Mouse (Mus musculus) neural tube, embryonic 14.5 days (tissue): ENCODE measurements around the gene Gm21863. TPM values are rescaled to one million over a fixed set of nuclear protein-coding genes. Genes with fewer than 3 reads are reported as not detected.
A peak's percentile ranks its signal among the peaks of the same experiment; 100 is the strongest.
"Not testable (repeated sequence)": the region's sequence is repeated elsewhere in the genome, so short reads cannot be mapped to it uniquely, and the experiment has no call there.

Experiments
- ATAC-seq: fragments of 200-750 bp; cut with Nextera tagmentation; 2 replicates; pipeline ENCODE4 v1.8.0; 2017; ENCODE audit warnings: low read depth, mild to moderate bottlenecking, moderate TSS enrichment, moderate library complexity
- H3K27ac ChIP-seq: fragments of 300-500 bp; sonication (generic); 2 replicates; pipeline ENCODE4 v1.5.1; 2014; ENCODE audit warnings: low read depth, mild to moderate bottlenecking, control low read depth, low read length, moderate library complexity, mixed read lengths
- H3K27me3 ChIP-seq: fragments of 300-500 bp; sonication (generic); 2 replicates; pipeline ENCODE4 v1.6.1; 2014; ENCODE audit warnings: low read length; ENCODE audit not compliant: control insufficient read depth, insufficient read depth
- H3K36me3 ChIP-seq: fragments of 300-500 bp; sonication (generic); 2 replicates; pipeline ENCODE4 v1.6.1; 2014; ENCODE audit warnings: low read length, mixed read lengths; ENCODE audit not compliant: control insufficient read depth, insufficient read depth
- H3K4me1 ChIP-seq: fragments of 300-500 bp; sonication (generic); 2 replicates; pipeline ENCODE4 v1.6.1; 2014; ENCODE audit warnings: low read length; ENCODE audit not compliant: control insufficient read depth, insufficient read depth
- H3K4me2 ChIP-seq: fragments of 300-500 bp; sonication (generic); 2 replicates; pipeline ENCODE4 v1.6.1; 2014; ENCODE audit warnings: mild to moderate bottlenecking, low read depth, low read length, control low read depth
- H3K4me3 ChIP-seq: fragments of 300-500 bp; sonication (generic); 2 replicates; pipeline ENCODE4 v1.5.1; 2014; ENCODE audit warnings: low read depth, low read length, control low read depth, mixed read lengths
- H3K9ac ChIP-seq: fragments of 300-500 bp; sonication (generic); replicated peaks from 2 replicates; pipeline ENCODE4 v1.6.1; 2014; ENCODE audit warnings: low read depth, mild to moderate bottlenecking, control low read depth, low read length, mixed read lengths
- H3K9me3 ChIP-seq: fragments of 300-500 bp; sonication (generic); 2 replicates; pipeline ENCODE4 v1.6.1; 2016; ENCODE audit warnings: low read length; ENCODE audit not compliant: control insufficient read depth
- WGBS: fragments of 180-500 bp; shearing (Covaris S2); extraction: QIAGEN DNeasy Blood & Tissue Kit; methylation state at CpG from one replicate; pipeline ENCODE4 v1.1.7; 2014; 5-methylcytosine and 5-hydroxymethylcytosine counted together
- polyA plus RNA-seq: library from polyadenylated mRNA; unstranded; fragments of >200 nt; fragmentation: Nextera tagmentation; extraction: Ambion mirVana; gene quantifications from 2 replicates; pipeline ENCODE4 v1.2.1, GENCODE M21; 2014

Gene Gm21863
- not detected in 2 replicates for polyA plus RNA-seq

- H3K4me2 ChIP-seq: not testable (repeated sequence)
These were observed at the start of gene Gm21863 for GRCm38 (mm10) chr12:19953869-19954555. Gene Gm21863 (plus strand): TSS chr12:19954505.

GRCm38 (mm10) chr12:19928049-19928448, 26.3 kb upstream of the Gm21863 start:
- H3K4me2 ChIP-seq, H3K27ac ChIP-seq, H3K36me3 ChIP-seq, H3K4me3 ChIP-seq, H3K27me3 ChIP-seq, H3K9me3 ChIP-seq, H3K9ac ChIP-seq, H3K4me1 ChIP-seq, ATAC-seq: not testable (repeated sequence)
- 34% methylated on average over 4 of the region's 4 CpGs for WGBS

More at GRCm38 (mm10) chr12:19953869-19954555, at the start of gene Gm21863:
- not testable (repeated sequence) for H3K27ac ChIP-seq, H3K36me3 ChIP-seq, H3K27me3 ChIP-seq, H3K4me1 ChIP-seq, H3K4me3 ChIP-seq, H3K9me3 ChIP-seq, H3K9ac ChIP-seq
- 24% methylated on average over 48 of the region's 75 CpGs for WGBS
- peak; percentile 91 for ATAC-seq
